Mouse (Mus musculus): ENCODE results near the gene Gm11011. TPM values are rescaled to one million over a fixed set of nuclear protein-coding genes. Genes with fewer than 3 reads are reported as not detected.

Gm11011 gene
- polyA plus RNA-seq, 1 experiment from 2014 or later = not detected

GRCm38 (mm10) chr2:169611557-169611956 is 24.0 kb upstream of the Gm11011 start:
- H3K4me3 ChIP-seq = no peak overlapping the region
- H3K4me1 ChIP-seq = peaks cover 16% of the 10 kb centered on the region
- H3K9ac ChIP-seq = no peak overlapping the region
- H3K4me2 ChIP-seq = no peak overlapping the region
- no peak overlapping the region for H3K27ac ChIP-seq (replicated peaks)
- no peaks in the 10 kb centered on the region for H3K9me3 ChIP-seq
- ATAC-seq (ENCODE audit: extremely low read depth, insufficient number of reproducible peaks, low FRiP score, low TSS enrichment) = no peak
- H3K27me3 ChIP-seq (replicated peaks) = no peaks in the 10 kb centered on the region
- 35% methylated on average over 7 of the region's 7 CpGs for WGBS
- no peaks in the 10 kb centered on the region for H3K36me3 ChIP-seq

GRCm38 (mm10) chr2:169610882-169611281 is 23.3 kb upstream of the Gm11011 start:
- H3K36me3 ChIP-seq = no peaks in the 10 kb centered on the region
- no peak for ATAC-seq (ENCODE audit: extremely low read depth, insufficient number of reproducible peaks, low FRiP score, low TSS enrichment)
- no peak overlapping the region for H3K9ac ChIP-seq
- H3K9me3 ChIP-seq = no peaks in the 10 kb centered on the region
- WGBS = 83% methylated on average over 8 of the region's 8 CpGs
- H3K27ac ChIP-seq (replicated peaks) = no peak overlapping the region
- H3K4me1 ChIP-seq = peaks cover 16% of the 10 kb centered on the region
- H3K4me2 ChIP-seq = no peak overlapping the region
- H3K4me3 ChIP-seq = no peak overlapping the region
- no peaks in the 10 kb centered on the region for H3K27me3 ChIP-seq (replicated peaks)

- ATAC-seq (ENCODE audit: extremely low read depth, insufficient number of reproducible peaks, low FRiP score, low TSS enrichment) = no peak
- no peaks in the 10 kb centered on the region for H3K36me3 ChIP-seq
- 55% methylated on average over 13 of the region's 13 CpGs for WGBS
- H3K9ac ChIP-seq = no peak overlapping the region
- H3K27ac ChIP-seq (replicated peaks) = no peak overlapping the region
- no peaks in the 10 kb centered on the region; the same call in 1 of the 2 replicates for H3K27me3 ChIP-seq (replicated peaks)
- H3K4me1 ChIP-seq = peaks cover 16% of the 10 kb centered on the region
- H3K4me2 ChIP-seq = peak overlapping the region; percentile 37
- no peaks in the 10 kb centered on the region for H3K9me3 ChIP-seq
- H3K4me3 ChIP-seq = no peak overlapping the region
Measured at GRCm38 (mm10) chr2:169609956-169610355, 22.4 kb upstream of the Gm11011 start.

GRCm38 (mm10) chr2:169607787-169608186 is 20.2 kb upstream of the Gm11011 start:
- H3K4me1 ChIP-seq = peaks cover 16% of the 10 kb centered on the region
- no peak for ATAC-seq (ENCODE audit: extremely low read depth, insufficient number of reproducible peaks, low FRiP score, low TSS enrichment)
- H3K27ac ChIP-seq (replicated peaks) = peak overlapping the region; percentile 36; the same call in 1 of the 2 replicates
- WGBS = 21% methylated on average over 2 of the region's 2 CpGs
- H3K27me3 ChIP-seq (replicated peaks) = no peaks in the 10 kb centered on the region; the same call in 1 of the 2 replicates
- no peak overlapping the region for H3K4me2 ChIP-seq
- no peak overlapping the region for H3K9ac ChIP-seq
- no peak overlapping the region for H3K4me3 ChIP-seq
- H3K36me3 ChIP-seq = no peaks in the 10 kb centered on the region
- H3K9me3 ChIP-seq = no peaks in the 10 kb centered on the region

- ATAC-seq (ENCODE audit: extremely low read depth, insufficient number of reproducible peaks, low FRiP score, low TSS enrichment) = no peak
- H3K4me2 ChIP-seq = no peak overlapping the region
- H3K36me3 ChIP-seq = no peaks in the 10 kb centered on the region
- H3K27ac ChIP-seq (replicated peaks) = no peak overlapping the region
- 74% methylated on average over 13 of the region's 13 CpGs for WGBS
- H3K9ac ChIP-seq = no peak overlapping the region
- H3K9me3 ChIP-seq = no peaks in the 10 kb centered on the region
- H3K4me1 ChIP-seq = peaks cover 16% of the 10 kb centered on the region
- no peak overlapping the region for H3K4me3 ChIP-seq
- no peaks in the 10 kb centered on the region; the same call in 1 of the 2 replicates for H3K27me3 ChIP-seq (replicated peaks)
Measured at GRCm38 (mm10) chr2:169606901-169607678, 19.5 kb upstream of the Gm11011 start.

GRCm38 (mm10) chr2:169600163-169600562 is 12.6 kb upstream of the Gm11011 start:
- no peak overlapping the region for H3K9ac ChIP-seq
- no peak overlapping the region for H3K4me3 ChIP-seq
- H3K9me3 ChIP-seq = no peaks in the 10 kb centered on the region
- no peaks in the 10 kb centered on the region for H3K36me3 ChIP-seq
- H3K27me3 ChIP-seq (replicated peaks) = no peaks in the 10 kb centered on the region; the same call in 1 of the 2 replicates
- no peak overlapping the region for H3K4me2 ChIP-seq
- ATAC-seq (ENCODE audit: extremely low read depth, insufficient number of reproducible peaks, low FRiP score, low TSS enrichment) = no peak
- no peak overlapping the region for H3K27ac ChIP-seq (replicated peaks)
- H3K4me1 ChIP-seq = no peaks in the 10 kb centered on the region
- WGBS = 69% methylated on average over 6 of the region's 6 CpGs

- no peak overlapping the region for H3K4me3 ChIP-seq
- H3K9me3 ChIP-seq = no peaks in the 10 kb centered on the region
- H3K4me2 ChIP-seq = no peak overlapping the region
- no peaks in the 10 kb centered on the region for H3K36me3 ChIP-seq
- no peak overlapping the region for H3K27ac ChIP-seq (replicated peaks)
- no peaks in the 10 kb centered on the region; the same call in 1 of the 2 replicates for H3K27me3 ChIP-seq (replicated peaks)
- 78% methylated on average over 4 of the region's 4 CpGs for WGBS
- ATAC-seq (ENCODE audit: extremely low read depth, insufficient number of reproducible peaks, low FRiP score, low TSS enrichment) = no peak
- H3K9ac ChIP-seq = no peak overlapping the region
- H3K4me1 ChIP-seq = no peaks in the 10 kb centered on the region
Measured at GRCm38 (mm10) chr2:169599591-169599990, 12.0 kb upstream of the Gm11011 start.

GRCm38 (mm10) chr2:169597971-169598370 is 10.4 kb upstream of the Gm11011 start:
- Histone ChIP-seq H3K36me3 (no peaks in the 10 kb centered on the region), H3K9ac (no peak overlapping the region), H3K4me2 (no peak overlapping the region), H3K27me3 (replicated peaks) (no peaks in the 10 kb centered on the region; the same call in 1 of the 2 replicates), H3K9me3 (no peaks in the 10 kb centered on the region), H3K27ac (replicated peaks) (no peak overlapping the region), H3K4me1 (no peaks in the 10 kb centered on the region), H3K4me3 (no peak overlapping the region)
- no peak for ATAC-seq (ENCODE audit: extremely low read depth, insufficient number of reproducible peaks, low FRiP score, low TSS enrichment)
- WGBS = 86% methylated on average over 8 of the region's 8 CpGs

GRCm38 (mm10) chr2:169597357-169597756 is 9.8 kb upstream of the Gm11011 start:
- no peaks in the 10 kb centered on the region; the same call in 1 of the 2 replicates for H3K27me3 ChIP-seq (replicated peaks)
- no peak for ATAC-seq (ENCODE audit: extremely low read depth, insufficient number of reproducible peaks, low FRiP score, low TSS enrichment)
- no peak overlapping the region for H3K4me2 ChIP-seq
- no peaks in the 10 kb centered on the region for H3K9me3 ChIP-seq
- no peak overlapping the region for H3K4me3 ChIP-seq
- no peak overlapping the region for H3K9ac ChIP-seq
- no peak overlapping the region for H3K27ac ChIP-seq (replicated peaks)
- H3K36me3 ChIP-seq = no peaks in the 10 kb centered on the region
- 79% methylated on average over 6 of the region's 6 CpGs for WGBS
- no peaks in the 10 kb centered on the region for H3K4me1 ChIP-seq

GRCm38 (mm10) chr2:169593742-169594141 is 6.2 kb upstream of the Gm11011 start:
- Histone ChIP-seq H3K4me3 (no peak overlapping the region), H3K4me1 (no peaks in the 10 kb centered on the region), H3K36me3 (no peaks in the 10 kb centered on the region), H3K9me3 (no peaks in the 10 kb centered on the region), H3K27me3 (replicated peaks) (no peaks in the 10 kb centered on the region), H3K9ac (no peak overlapping the region), H3K4me2 (no peak overlapping the region), H3K27ac (replicated peaks) (no peak overlapping the region)
- 45% methylated on average over 3 of the region's 3 CpGs for WGBS
- no peak for ATAC-seq (ENCODE audit: extremely low read depth, insufficient number of reproducible peaks, low FRiP score, low TSS enrichment)

GRCm38 (mm10) chr2:169590412-169590811 is 2.9 kb upstream of the Gm11011 start:
- H3K4me1 ChIP-seq = no peaks in the 10 kb centered on the region
- H3K27ac ChIP-seq (replicated peaks) = no peak overlapping the region
- H3K4me3 ChIP-seq = no peak overlapping the region
- H3K9me3 ChIP-seq = no peaks in the 10 kb centered on the region
- ATAC-seq (ENCODE audit: extremely low read depth, insufficient number of reproducible peaks, low FRiP score, low TSS enrichment) = no peak
- no peaks in the 10 kb centered on the region for H3K36me3 ChIP-seq
- no peak overlapping the region for H3K9ac ChIP-seq
- 70% methylated on average over 8 of the region's 8 CpGs for WGBS
- no peaks in the 10 kb centered on the region for H3K27me3 ChIP-seq (replicated peaks)
- H3K4me2 ChIP-seq = no peak overlapping the region

- Histone ChIP-seq H3K4me1 (no peaks in the 10 kb centered on the region), H3K27me3 (replicated peaks) (no peaks in the 10 kb centered on the region), H3K9me3 (no peaks in the 10 kb centered on the region), H3K4me2 (no peak overlapping the region), H3K9ac (no peak overlapping the region), H3K27ac (replicated peaks) (no peak overlapping the region), H3K4me3 (no peak overlapping the region), H3K36me3 (no peaks in the 10 kb centered on the region)
- no peak for ATAC-seq (ENCODE audit: extremely low read depth, insufficient number of reproducible peaks, low FRiP score, low TSS enrichment)
- 83% methylated on average over 10 of the region's 10 CpGs for WGBS
Measured at GRCm38 (mm10) chr2:169589697-169590096, 2.2 kb upstream of the Gm11011 start.
